Mouse (Mus musculus) lung, embryonic 16.5 days (tissue): ENCODE measurements at regions not wholly inside any gene's neighbourhood (a gene's known extent, or its start where the extent isn't known, plus 50 kb on each side); places are given as distances from the start of the nearest gene placed in this dataset.

ENCODE experiments used
- ATAC-seq: fragments of 200-750 bp; cut with Nextera tagmentation; 2 replicates; pipeline ENCODE4 v1.8.0; 2017; ENCODE audit warnings: low read depth, mild to moderate bottlenecking, moderate library complexity
- H3K27ac ChIP-seq: fragments of 300-500 bp; sonication (generic); 2 replicates; pipeline ENCODE4 v1.5.1; 2014; ENCODE audit warnings: mild to moderate bottlenecking, control low read depth, low read length
- H3K27me3 ChIP-seq: fragments of 300-500 bp; sonication (generic); 2 replicates; pipeline ENCODE4 v1.6.1; 2014; ENCODE audit warnings: low read depth, low read length, mixed read lengths; ENCODE audit not compliant: control insufficient read depth, insufficient read depth
- H3K36me3 ChIP-seq: fragments of 300-500 bp; sonication (generic); 2 replicates; pipeline ENCODE4 v1.6.1; 2014; ENCODE audit warnings: low read length; ENCODE audit not compliant: control insufficient read depth, insufficient read depth
- H3K4me1 ChIP-seq: fragments of 300-500 bp; sonication (generic); replicated peaks from 2 replicates; pipeline ENCODE4 v1.6.1; 2014; ENCODE audit warnings: low read length, mixed read lengths; ENCODE audit not compliant: control insufficient read depth, insufficient read depth
- H3K4me2 ChIP-seq: fragments of 300-500 bp; sonication (generic); 2 replicates; pipeline ENCODE4 v1.6.1; 2014; ENCODE audit warnings: low read depth, low read length, control low read depth
- H3K4me3 ChIP-seq: fragments of 300-500 bp; sonication (generic); 2 replicates; pipeline ENCODE4 v1.5.1; 2014; ENCODE audit warnings: mild to moderate bottlenecking, low read length, control low read depth
- H3K9ac ChIP-seq: fragments of 300-500 bp; sonication (generic); 2 replicates; pipeline ENCODE4 v1.6.1; 2014; ENCODE audit warnings: low read length, control low read depth
- H3K9me3 ChIP-seq: fragments of 300-500 bp; sonication (generic); 2 replicates; pipeline ENCODE4 v1.6.1; 2016; ENCODE audit warnings: low read length; ENCODE audit not compliant: control insufficient read depth
- WGBS: fragments of 180-500 bp; shearing (Covaris S2); extraction: QIAGEN DNeasy Blood & Tissue Kit; methylation state at CpG from one replicate; pipeline ENCODE4 v1.1.7; 2014; 5-methylcytosine and 5-hydroxymethylcytosine counted together

GRCm38 (mm10) chr10:92367126-92367525 is 355.1 kb downstream of the Nedd1 start:
- Histone ChIP-seq H3K9ac (no peak overlapping the region), H3K27ac (no peak overlapping the region), H3K4me2 (no peak overlapping the region), H3K27me3 (no peaks in the 10 kb centered on the region), H3K4me3 (no peak overlapping the region), H3K9me3 (no peaks in the 10 kb centered on the region), H3K36me3 (no peaks in the 10 kb centered on the region), H3K4me1 (no peaks in the 10 kb centered on the region)
- WGBS: 61% methylated on average over 8 of the region's 8 CpGs
- ATAC-seq: no peak

DNA sequence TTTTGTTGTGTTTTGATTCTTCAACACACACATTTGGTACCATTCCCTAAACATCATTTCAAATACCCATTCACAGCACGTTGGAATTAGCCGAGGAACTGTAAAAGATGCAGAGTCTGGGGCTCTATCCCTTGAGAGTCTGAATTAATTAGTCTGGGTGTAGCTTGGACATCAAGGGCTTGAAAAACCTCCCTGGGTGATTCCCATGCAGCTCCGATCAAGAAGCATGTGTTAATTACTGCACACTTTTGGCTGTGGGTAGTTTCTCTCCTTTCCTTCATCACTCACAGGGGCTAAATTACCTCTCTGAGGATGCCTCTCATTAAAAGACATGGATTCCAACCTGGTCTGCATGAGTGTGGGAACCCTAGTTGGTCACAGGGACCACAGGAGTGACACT is 365.5 kb downstream of the Nedd1 start:
- ATAC-seq: no peak
- H3K27ac ChIP-seq: no peak overlapping the region
- no peaks in the 10 kb centered on the region for H3K9me3 ChIP-seq
- H3K4me3 ChIP-seq: no peak overlapping the region
- no peaks in the 10 kb centered on the region for H3K4me1 ChIP-seq
- H3K27me3 ChIP-seq: no peaks in the 10 kb centered on the region
- WGBS: 80% methylated on average over 3 of the region's 3 CpGs
- H3K36me3 ChIP-seq: no peaks in the 10 kb centered on the region
- no peak overlapping the region for H3K9ac ChIP-seq
- no peak overlapping the region for H3K4me2 ChIP-seq

DNA sequence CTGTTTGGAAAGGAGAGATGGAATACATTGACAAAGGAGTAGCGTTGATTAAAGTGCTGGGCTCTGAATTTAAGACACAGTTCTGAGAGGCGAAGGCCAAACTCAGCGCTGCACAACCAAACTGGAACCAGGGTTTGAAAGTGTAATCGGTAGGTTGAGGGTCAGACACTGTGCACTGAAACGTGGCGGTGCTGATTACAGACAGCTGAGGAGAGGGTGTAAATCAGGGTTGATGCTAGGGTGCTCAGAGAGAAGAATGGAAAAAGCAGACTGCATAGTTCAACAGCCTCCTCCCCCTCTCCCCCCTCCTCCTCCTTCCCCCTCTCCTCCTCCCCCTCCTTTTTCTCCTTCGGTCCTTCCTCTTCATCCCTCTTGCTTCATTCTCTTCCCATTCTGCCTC is 373.2 kb downstream of the Nedd1 start:
- H3K27ac ChIP-seq: no peak overlapping the region
- no peak overlapping the region for H3K9ac ChIP-seq
- no peaks in the 10 kb centered on the region for H3K36me3 ChIP-seq
- no peaks in the 10 kb centered on the region for H3K27me3 ChIP-seq
- no peaks in the 10 kb centered on the region for H3K9me3 ChIP-seq
- 75% methylated on average over 6 of the region's 7 CpGs for WGBS
- no peak for ATAC-seq
- H3K4me2 ChIP-seq: no peak overlapping the region
- H3K4me1 ChIP-seq: no peaks in the 10 kb centered on the region
- no peak overlapping the region for H3K4me3 ChIP-seq

DNA sequence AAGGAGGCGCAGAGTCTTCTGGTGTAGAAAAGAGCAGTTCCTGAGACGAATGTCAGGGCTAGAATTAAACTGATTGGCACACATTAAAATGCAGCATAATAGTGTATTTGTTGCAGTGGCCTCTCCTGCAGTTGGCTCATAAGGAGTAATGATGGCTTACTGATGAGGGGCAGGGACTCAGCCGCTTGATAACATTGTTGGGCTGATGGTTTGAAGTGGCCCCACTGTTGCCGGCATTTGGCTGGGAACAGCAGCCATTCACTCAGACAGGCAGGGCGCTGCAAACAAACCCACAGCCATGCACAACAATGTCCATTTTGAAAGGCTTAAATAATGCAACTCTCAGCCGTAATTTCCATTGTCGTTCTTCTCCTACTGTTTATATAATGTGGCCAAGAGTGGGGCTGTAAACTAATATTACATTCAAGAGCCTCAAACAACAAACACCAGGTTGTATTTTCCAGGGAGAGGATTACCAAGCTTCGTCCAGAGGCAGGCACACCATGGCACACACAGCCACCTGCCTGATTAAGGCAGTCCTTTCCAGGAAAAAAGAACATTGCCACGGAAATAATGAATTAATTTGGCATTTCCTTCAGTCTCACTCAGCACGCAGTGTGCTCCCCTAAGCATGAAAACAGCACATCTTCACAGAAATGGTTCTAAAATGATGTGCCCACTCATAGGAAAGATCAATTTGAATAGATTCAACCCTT is 374.1 kb downstream of the Nedd1 start:
- no peak for ATAC-seq
- H3K9me3 ChIP-seq: no peaks in the 10 kb centered on the region
- no peaks in the 10 kb centered on the region for H3K36me3 ChIP-seq
- H3K4me3 ChIP-seq: no peak overlapping the region
- no peaks in the 10 kb centered on the region for H3K27me3 ChIP-seq
- no peak overlapping the region for H3K4me2 ChIP-seq
- H3K27ac ChIP-seq: no peak overlapping the region
- WGBS: 68% methylated on average over 10 of the region's 10 CpGs
- no peaks in the 10 kb centered on the region for H3K4me1 ChIP-seq
- H3K9ac ChIP-seq: no peak overlapping the region

- 74% methylated on average over 2 of the region's 2 CpGs for WGBS
- ATAC-seq: no peak
- Histone ChIP-seq H3K4me1 (no peaks in the 10 kb centered on the region), H3K9me3 (no peaks in the 10 kb centered on the region), H3K27me3 (no peaks in the 10 kb centered on the region), H3K4me3 (no peak overlapping the region), H3K36me3 (no peaks in the 10 kb centered on the region), H3K4me2 (no peak overlapping the region), H3K27ac (no peak overlapping the region), H3K9ac (no peak overlapping the region)
Observed at GRCm38 (mm10) chr10:92339671-92340070, 382.5 kb downstream of the Nedd1 start.

DNA sequence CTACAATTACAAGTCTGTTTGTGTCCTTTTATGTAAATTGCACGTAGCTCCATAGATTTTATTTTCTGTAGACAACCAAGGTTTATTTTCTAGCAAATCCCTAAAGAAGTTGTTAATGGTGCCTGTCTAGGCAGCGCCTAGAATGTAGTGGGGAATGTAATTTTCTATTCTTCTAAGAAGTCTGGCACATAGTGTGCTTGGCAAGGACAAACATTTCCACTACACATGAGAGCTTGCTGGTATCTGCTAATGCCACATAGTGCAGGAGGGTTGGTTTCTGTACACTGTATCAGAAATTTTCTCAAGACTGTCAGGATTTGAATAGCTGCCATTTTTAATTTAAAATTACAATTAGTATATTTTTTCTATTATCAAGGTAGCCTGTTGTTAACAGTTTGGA is 385.3 kb downstream of the Nedd1 start:
- no peak overlapping the region for H3K4me2 ChIP-seq
- no peaks in the 10 kb centered on the region for H3K36me3 ChIP-seq
- no peak overlapping the region for H3K9ac ChIP-seq
- no peaks in the 10 kb centered on the region; the same call in 1 of the 2 replicates for H3K4me1 ChIP-seq
- no peaks in the 10 kb centered on the region for H3K9me3 ChIP-seq
- H3K4me3 ChIP-seq: no peak overlapping the region
- WGBS: 85% methylated on average over 2 of the region's 2 CpGs
- H3K27me3 ChIP-seq: no peaks in the 10 kb centered on the region
- no peak for ATAC-seq
- H3K27ac ChIP-seq: no peak overlapping the region

DNA sequence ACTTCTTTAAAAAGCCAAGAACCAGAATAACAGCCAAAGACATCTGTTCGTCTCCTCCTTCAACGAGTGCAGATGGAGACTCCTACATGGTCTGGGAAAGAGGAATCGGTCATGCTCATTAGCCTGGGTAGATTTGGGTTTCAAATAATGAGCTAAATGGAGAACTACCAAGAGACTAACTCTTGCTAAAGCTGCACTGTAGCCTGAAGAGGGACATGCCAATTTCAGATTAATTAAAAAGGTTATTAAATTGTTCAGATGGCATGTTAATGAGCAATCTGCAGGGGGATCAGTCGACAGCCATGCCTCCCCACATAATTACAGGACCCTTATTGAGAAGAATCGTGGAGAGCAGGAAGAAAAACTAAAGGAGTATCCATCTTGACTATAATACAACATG is 386.1 kb downstream of the Nedd1 start:
- WGBS: 82% methylated on average over 5 of the region's 5 CpGs

DNA sequence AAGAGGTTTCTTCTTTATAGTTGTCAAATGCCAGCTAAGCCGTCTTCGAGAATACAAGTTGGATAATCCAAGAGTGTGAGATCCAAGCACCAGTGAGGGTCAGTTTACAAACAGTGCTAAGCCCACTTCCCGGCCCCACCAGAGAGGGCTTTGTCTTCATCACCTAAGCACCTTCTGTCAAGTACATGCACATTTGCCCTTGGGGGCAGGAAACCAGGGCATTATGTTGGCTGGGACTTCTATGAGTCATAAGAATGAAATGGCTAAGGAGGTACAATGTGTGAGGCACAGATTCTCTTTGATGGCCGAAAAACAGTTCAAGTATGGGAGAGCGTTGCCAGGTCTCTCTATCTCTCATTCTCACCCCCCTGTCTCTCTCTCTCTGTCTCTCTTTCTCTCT is 387.1 kb downstream of the Nedd1 start:
- H3K27ac ChIP-seq: no peak overlapping the region
- H3K4me3 ChIP-seq: no peak overlapping the region
- no peaks in the 10 kb centered on the region; the same call in 1 of the 2 replicates for H3K4me1 ChIP-seq
- no peak for ATAC-seq
- H3K27me3 ChIP-seq: no peaks in the 10 kb centered on the region
- H3K4me2 ChIP-seq: no peak overlapping the region
- H3K9ac ChIP-seq: no peak overlapping the region
- 61% methylated on average over 5 of the region's 5 CpGs for WGBS
- no peaks in the 10 kb centered on the region for H3K36me3 ChIP-seq
- H3K9me3 ChIP-seq: no peaks in the 10 kb centered on the region

More for the DNA sequence above, 386.1 kb downstream of the Nedd1 start:
- H3K9ac ChIP-seq: no peak overlapping the region
- no peak overlapping the region for H3K4me3 ChIP-seq
- H3K27ac ChIP-seq: no peak overlapping the region
- H3K36me3 ChIP-seq: no peaks in the 10 kb centered on the region
- H3K9me3 ChIP-seq: no peaks in the 10 kb centered on the region
- ATAC-seq: no peak
- no peak overlapping the region for H3K4me2 ChIP-seq
- no peaks in the 10 kb centered on the region for H3K27me3 ChIP-seq
- no peaks in the 10 kb centered on the region; the same call in 1 of the 2 replicates for H3K4me1 ChIP-seq

DNA sequence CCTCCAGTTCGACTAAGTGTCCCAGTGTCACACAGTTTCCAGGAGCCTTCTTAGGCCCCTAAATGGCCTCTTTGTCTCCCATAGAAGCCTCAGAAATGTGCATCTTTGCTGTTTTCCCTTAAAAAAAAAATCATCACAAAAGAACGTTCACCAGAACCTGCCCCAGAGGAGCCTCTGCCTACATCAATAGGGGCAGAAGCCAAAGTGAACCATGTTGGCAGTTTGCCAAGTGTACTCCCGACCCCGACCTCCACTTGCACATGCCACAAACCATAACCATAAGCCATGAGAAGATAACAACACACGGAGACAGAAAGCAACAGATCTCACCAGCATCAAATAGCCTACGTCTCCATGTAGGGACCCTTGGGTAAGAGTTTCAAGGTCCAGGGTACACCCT is 388.4 kb downstream of the Nedd1 start:
- 27% methylated on average over 6 of the region's 6 CpGs for WGBS
- Histone ChIP-seq H3K27me3 (no peaks in the 10 kb centered on the region), H3K9me3 (no peaks in the 10 kb centered on the region), H3K36me3 (no peaks in the 10 kb centered on the region), H3K4me2 (no peak overlapping the region), H3K9ac (no peak overlapping the region), H3K4me1 (no peaks in the 10 kb centered on the region; the same call in 1 of the 2 replicates), H3K4me3 (no peak overlapping the region), H3K27ac (no peak overlapping the region)
- no peak for ATAC-seq
